Mouse (Mus musculus): ENCODE data around the gene Col5a3. TPM values are rescaled to one million over a fixed set of nuclear protein-coding genes. Genes with fewer than 3 reads are reported as not detected.
"Not testable (repeated sequence)": the region's sequence is repeated elsewhere in the genome, so short reads cannot be mapped to it uniquely, and the experiment has no call there.

Gene Col5a3
- polyA plus RNA-seq, 1 experiment: 0.62 TPM

DNA sequence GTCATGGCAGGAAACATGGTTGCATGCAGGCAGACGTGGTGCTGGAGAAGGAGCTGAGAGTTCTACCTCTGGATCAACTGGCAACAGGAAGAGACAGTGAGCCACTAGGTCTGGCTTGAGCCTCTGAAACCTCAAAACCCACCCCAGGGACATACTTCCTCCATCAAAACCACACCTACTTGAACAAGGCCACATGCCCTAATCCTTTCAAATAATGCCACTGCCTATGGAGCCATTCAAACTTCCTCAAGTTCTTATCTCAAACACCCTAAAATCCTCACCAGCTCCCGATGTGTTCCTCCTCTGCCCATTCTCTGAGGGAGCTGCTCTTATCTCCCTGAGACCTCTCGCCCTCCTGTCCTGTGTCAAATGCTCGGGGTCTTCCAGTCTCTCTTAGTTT is 27.3 kb upstream of the Col5a3 start:
- H3K36me3 ChIP-seq (ENCODE audit: control insufficient read depth, insufficient read depth, low read length): no peaks in the 10 kb centered on the region
- no peak for TF ChIP-seq CTCF (IDR thresholded peaks at IDR 0.05; ENCODE audit: control insufficient read depth, insufficient read depth, insufficient replicate concordance, low read depth, low read length)
- no peak for TF ChIP-seq POLR2A (IDR thresholded peaks at IDR 0.05; ENCODE audit: control insufficient read depth, low read depth, low read length)
- H3K27ac ChIP-seq (ENCODE audit: control insufficient read depth, insufficient read depth, low read depth, low read length): no peak overlapping the region
- H3K4me3 ChIP-seq (ENCODE audit: control insufficient read depth, low read depth, low read length): no peak overlapping the region
- H3K4me1 ChIP-seq (ENCODE audit: control insufficient read depth, insufficient read depth, low read length): no peaks in the 10 kb centered on the region
- no peaks in the 10 kb centered on the region for H3K27me3 ChIP-seq (ENCODE audit: control insufficient read depth, insufficient read depth, low read length)

DNA sequence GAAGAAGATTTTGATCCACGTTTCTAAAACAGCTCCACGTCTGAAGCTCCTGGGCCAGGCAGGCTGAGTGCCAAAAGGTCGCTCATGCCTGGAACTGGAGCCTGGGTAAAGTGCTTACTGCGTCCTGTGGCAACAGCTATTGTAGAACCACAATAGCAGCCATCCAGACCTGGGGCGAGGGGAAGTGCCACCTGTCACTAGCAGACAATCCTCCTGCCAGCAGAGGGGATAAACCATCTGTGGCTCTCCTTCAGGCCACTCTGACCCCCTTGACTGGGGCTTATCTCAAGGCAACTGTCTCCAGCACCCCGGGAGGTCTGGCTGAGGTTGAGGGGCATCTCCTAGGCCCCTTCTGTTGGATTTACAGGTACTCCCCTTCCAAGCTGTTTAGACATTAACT is 24.1 kb upstream of the Col5a3 start:
- Histone ChIP-seq H3K27ac (ENCODE audit: control insufficient read depth, insufficient read depth, low read depth, low read length) (no peak overlapping the region), H3K36me3 (ENCODE audit: control insufficient read depth, insufficient read depth, low read length) (no peaks in the 10 kb centered on the region), H3K4me1 (ENCODE audit: control insufficient read depth, insufficient read depth, low read length) (no peaks in the 10 kb centered on the region), H3K27me3 (ENCODE audit: control insufficient read depth, insufficient read depth, low read length) (no peaks in the 10 kb centered on the region), H3K4me3 (ENCODE audit: control insufficient read depth, low read depth, low read length) (no peak overlapping the region)
- TF ChIP-seq POLR2A (IDR thresholded peaks at IDR 0.05; ENCODE audit: control insufficient read depth, low read depth, low read length): no peak
- TF ChIP-seq CTCF (IDR thresholded peaks at IDR 0.05; ENCODE audit: control insufficient read depth, insufficient read depth, insufficient replicate concordance, low read depth, low read length): no peak

DNA sequence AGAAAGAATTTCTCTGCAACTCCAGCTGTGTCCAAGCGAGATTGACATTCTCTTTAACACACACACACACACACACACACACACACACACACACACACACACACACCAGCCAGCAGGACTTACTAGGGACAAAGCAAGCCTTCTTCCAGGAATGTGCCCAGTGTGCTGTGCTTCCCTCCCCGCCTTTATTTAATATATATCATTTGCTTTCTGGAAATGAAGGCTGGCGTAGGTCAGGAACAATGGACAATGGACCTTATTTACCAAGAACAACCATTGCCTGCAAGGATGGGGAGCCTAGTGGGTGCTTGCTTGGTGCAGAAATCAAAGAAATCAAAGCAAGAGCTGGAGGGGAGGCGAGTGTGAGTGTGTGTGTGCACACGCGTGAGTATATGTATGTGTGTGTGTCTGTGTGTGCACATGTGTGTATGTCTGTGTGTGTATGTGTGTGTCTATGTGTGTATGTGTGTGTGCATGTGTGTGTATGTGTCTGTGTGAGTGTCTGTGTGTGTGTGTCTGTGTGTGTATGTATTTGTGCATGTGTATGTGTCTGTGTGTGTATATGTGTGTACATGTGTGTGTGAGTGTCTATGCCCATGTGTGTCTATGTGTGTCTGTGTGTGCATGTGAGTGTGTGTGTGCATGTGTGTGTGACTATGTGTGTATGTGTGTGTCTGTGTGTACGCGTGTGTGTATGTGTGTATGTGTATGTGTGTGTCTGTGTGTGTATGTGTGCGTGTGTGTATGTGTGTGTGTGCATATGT is 22.5 kb upstream of the Col5a3 start:
- H3K36me3 ChIP-seq (ENCODE audit: control insufficient read depth, insufficient read depth, low read length): no peaks in the 10 kb centered on the region
- TF ChIP-seq CTCF (IDR thresholded peaks at IDR 0.05; ENCODE audit: control insufficient read depth, insufficient read depth, insufficient replicate concordance, low read depth, low read length) (no peak), POLR2A (IDR thresholded peaks at IDR 0.05; ENCODE audit: control insufficient read depth, low read depth, low read length) (no peak)
- no peak overlapping the region for H3K4me3 ChIP-seq (ENCODE audit: control insufficient read depth, low read depth, low read length)
- no peaks in the 10 kb centered on the region for H3K4me1 ChIP-seq (ENCODE audit: control insufficient read depth, insufficient read depth, low read length)
- no peak overlapping the region for H3K27ac ChIP-seq (ENCODE audit: control insufficient read depth, insufficient read depth, low read depth, low read length)
- H3K27me3 ChIP-seq (ENCODE audit: control insufficient read depth, insufficient read depth, low read length): no peaks in the 10 kb centered on the region

DNA sequence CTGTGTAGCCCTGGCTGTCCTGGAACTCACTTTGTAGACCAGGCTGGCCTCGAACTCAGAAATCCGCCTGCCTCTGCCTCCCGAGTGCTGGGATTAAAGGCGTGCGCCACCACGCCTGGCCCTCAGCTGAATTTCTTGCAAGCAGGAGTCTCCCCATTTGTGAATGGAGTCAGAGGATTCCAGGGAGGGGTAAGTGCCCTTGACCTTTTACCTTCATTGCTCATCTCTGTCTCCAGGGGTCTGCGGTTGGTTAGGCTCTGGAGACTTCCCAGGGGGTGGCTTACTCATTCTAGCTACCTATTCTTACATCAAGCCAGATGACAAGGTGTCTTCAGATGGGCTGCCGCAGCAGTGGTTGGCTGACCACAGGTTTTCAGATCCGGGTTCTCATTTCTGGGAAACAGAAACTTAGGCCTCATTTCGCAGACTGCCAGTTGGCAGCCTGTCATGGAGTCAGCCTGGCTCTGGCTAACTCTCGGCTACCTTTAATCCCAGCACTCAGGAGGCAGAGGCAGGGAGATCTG is 20.6 kb upstream of the Col5a3 start:
- H3K4me1 ChIP-seq (ENCODE audit: control insufficient read depth, insufficient read depth, low read length); H3K4me3 ChIP-seq (ENCODE audit: control insufficient read depth, low read depth, low read length); H3K36me3 ChIP-seq (ENCODE audit: control insufficient read depth, insufficient read depth, low read length); H3K27ac ChIP-seq (ENCODE audit: control insufficient read depth, insufficient read depth, low read depth, low read length); H3K27me3 ChIP-seq (ENCODE audit: control insufficient read depth, insufficient read depth, low read length): not testable (repeated sequence)

DNA sequence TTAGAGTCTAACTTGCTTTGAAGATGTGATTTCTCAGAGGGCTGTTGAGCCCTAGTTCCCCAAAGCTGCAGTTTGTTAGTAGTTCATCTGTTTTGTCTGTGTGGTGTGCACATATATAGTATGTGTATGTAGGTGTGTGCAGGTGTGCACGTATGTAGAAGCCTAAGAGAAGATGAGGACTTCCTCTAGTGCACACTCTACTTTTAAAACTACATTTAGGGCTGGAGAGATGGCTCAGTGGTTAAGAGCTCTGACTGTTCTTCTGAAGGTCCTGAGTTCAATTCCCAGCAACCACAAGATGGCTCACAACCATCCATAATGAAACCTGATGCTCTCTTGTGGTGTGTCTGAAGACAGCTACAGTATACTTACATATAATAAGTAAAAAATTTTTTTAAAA is 20.0 kb upstream of the Col5a3 start:
- Histone ChIP-seq H3K27me3 (ENCODE audit: control insufficient read depth, insufficient read depth, low read length) (no peaks in the 10 kb centered on the region), H3K36me3 (ENCODE audit: control insufficient read depth, insufficient read depth, low read length) (no peaks in the 10 kb centered on the region), H3K4me1 (ENCODE audit: control insufficient read depth, insufficient read depth, low read length) (peaks cover 5% of the 10 kb centered on the region), H3K4me3 (ENCODE audit: control insufficient read depth, low read depth, low read length) (no peak overlapping the region), H3K27ac (ENCODE audit: control insufficient read depth, insufficient read depth, low read depth, low read length) (no peak overlapping the region)
- TF ChIP-seq POLR2A (IDR thresholded peaks at IDR 0.05; ENCODE audit: control insufficient read depth, low read depth, low read length): no peak
- no peak for TF ChIP-seq CTCF (IDR thresholded peaks at IDR 0.05; ENCODE audit: control insufficient read depth, insufficient read depth, insufficient replicate concordance, low read depth, low read length)

DNA sequence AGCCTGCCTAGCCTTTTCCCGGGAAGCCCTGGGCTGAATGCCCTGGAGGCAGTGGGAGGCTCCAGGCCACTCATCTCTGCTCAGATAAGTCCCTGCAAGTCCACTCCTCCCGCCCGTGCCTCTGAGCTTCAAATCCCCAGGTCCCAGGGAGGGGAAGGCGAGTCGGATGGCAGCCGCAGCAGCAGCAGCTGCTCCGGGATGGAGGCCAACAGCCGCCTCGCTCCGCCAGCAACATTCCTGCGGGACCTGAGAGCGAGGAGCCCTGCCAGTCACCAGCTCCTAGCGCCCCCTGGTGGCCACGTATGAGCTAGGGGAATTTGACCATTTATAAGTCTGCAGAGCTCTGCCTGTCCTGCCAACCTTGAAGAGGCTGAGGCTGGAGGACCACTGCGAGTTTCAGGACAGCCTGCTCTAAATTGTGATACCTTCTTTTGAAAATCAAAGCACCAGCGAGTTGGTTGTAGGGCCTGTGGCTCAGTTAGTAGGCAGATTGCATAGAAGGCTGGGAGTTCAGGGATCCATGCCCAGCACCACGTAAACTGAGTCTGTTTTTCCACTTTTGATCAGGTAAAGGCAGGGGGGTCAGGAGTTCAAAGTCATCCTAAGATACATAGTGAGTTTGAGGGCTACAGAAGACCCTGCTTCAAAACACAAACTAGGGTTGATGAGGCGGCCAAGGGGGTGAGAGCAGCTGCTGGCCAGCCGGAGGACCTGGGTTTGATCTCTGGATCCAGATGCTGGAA is 16.2 kb upstream of the Col5a3 start:
- Histone ChIP-seq H3K4me1 (ENCODE audit: control insufficient read depth, insufficient read depth, low read length) (peaks cover 5% of the 10 kb centered on the region), H3K27me3 (ENCODE audit: control insufficient read depth, insufficient read depth, low read length) (no peaks in the 10 kb centered on the region), H3K27ac (ENCODE audit: control insufficient read depth, insufficient read depth, low read depth, low read length) (no peak overlapping the region), H3K36me3 (ENCODE audit: control insufficient read depth, insufficient read depth, low read length) (no peaks in the 10 kb centered on the region), H3K4me3 (ENCODE audit: control insufficient read depth, low read depth, low read length) (peak overlapping the region; percentile 35)
- TF ChIP-seq CTCF (IDR thresholded peaks at IDR 0.05; ENCODE audit: control insufficient read depth, insufficient read depth, insufficient replicate concordance, low read depth, low read length): peak; percentile 97
- TF ChIP-seq POLR2A (IDR thresholded peaks at IDR 0.05; ENCODE audit: control insufficient read depth, low read depth, low read length): no peak

DNA sequence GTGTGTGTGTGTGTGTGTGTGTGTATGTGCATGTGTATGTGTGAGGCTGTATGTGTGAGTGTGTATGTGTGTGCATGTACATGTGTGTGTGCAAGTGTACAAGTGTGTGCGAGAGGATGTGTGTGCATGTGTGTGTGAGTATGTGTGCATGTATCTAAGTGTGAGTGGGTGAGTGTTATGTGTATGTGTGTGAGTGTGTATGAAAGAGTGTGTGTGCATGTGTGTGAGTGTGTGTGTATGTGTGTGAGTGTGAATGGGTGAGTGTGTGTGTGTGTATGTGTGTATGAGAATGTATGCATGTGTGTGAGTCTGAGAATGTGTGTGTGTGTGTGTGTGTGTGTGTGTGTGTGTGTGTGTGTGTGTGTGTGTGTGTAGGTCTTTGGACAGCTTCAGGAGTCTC is 13.3 kb upstream of the Col5a3 start:
- Histone ChIP-seq H3K27ac (ENCODE audit: control insufficient read depth, insufficient read depth, low read depth, low read length) (no peak overlapping the region), H3K27me3 (ENCODE audit: control insufficient read depth, insufficient read depth, low read length) (no peaks in the 10 kb centered on the region), H3K4me1 (ENCODE audit: control insufficient read depth, insufficient read depth, low read length) (peaks cover 7% of the 10 kb centered on the region), H3K4me3 (ENCODE audit: control insufficient read depth, low read depth, low read length) (no peak overlapping the region), H3K36me3 (ENCODE audit: control insufficient read depth, insufficient read depth, low read length) (no peaks in the 10 kb centered on the region)
- TF ChIP-seq CTCF (IDR thresholded peaks at IDR 0.05; ENCODE audit: control insufficient read depth, insufficient read depth, insufficient replicate concordance, low read depth, low read length) (no peak), POLR2A (IDR thresholded peaks at IDR 0.05; ENCODE audit: control insufficient read depth, low read depth, low read length) (no peak)
